Mouse (Mus musculus): ENCODE data around the gene Eps15l1.

The Eps15l1 gene

GRCm38 (mm10) chr8:72350727-72351126, 70.5 kb downstream of the Eps15l1 start:
- DNase-seq (ENCODE audit: low spot score in 2 of 2) = no peak

DNA sequence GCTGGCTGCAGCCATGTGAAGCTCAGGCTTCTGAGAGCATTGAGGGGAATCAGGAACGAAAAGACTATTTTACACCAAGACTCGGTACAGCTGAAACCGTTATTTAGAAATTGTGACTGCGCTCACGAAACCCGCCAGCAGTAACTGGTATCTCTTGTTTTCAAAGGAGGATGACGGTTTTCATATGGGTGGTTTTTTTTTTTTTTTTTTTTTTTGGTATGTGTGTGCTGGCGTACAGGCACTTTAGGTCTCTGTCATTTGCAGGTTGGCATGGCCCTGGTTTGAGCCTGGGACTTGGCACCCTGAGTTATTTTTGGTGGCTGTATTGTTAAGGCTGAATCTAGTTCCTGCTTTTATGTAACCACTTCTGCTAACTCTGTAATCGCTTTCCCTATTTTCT, 71.4 kb downstream of the Eps15l1 start:
- DNase-seq (ENCODE audit: low spot score in 2 of 2) = no peak

- DNase-seq (ENCODE audit: low spot score in 2 of 2) = no peak
Measured at GRCm38 (mm10) chr8:72348956-72349355, 72.3 kb downstream of the Eps15l1 start.

GRCm38 (mm10) chr8:72348114-72348513, 73.1 kb downstream of the Eps15l1 start:
- DNase-seq (ENCODE audit: low spot score in 2 of 2) = no peak

DNA sequence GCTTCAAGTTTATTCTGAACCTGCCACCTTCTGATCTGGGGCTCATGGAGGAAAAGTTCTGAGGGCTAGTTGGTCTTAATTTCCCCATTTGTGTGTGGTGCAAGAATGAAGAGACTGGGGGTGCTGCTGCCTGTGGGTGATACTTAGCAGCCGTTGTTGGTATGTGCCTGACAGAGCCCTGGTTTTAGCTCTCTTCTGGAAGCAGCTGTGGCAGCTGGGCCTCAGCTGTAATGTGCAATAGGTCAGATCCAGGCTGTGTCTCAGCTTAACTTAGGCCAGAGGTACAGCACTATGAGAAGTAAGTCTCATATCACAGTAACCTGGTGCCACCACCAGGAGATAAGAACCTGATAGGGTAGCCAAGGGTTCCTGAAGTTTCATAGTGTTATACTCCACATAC, 73.7 kb downstream of the Eps15l1 start:
- DNase-seq (ENCODE audit: low spot score in 2 of 2) = no peak

- DNase-seq (ENCODE audit: low spot score in 2 of 2) = no peak
Measured at GRCm38 (mm10) chr8:72343725-72344124, 77.5 kb downstream of the Eps15l1 start.

- DNase-seq (ENCODE audit: low spot score in 2 of 2) = no peak
Measured at GRCm38 (mm10) chr8:72342556-72343300, 78.5 kb downstream of the Eps15l1 start.

DNA sequence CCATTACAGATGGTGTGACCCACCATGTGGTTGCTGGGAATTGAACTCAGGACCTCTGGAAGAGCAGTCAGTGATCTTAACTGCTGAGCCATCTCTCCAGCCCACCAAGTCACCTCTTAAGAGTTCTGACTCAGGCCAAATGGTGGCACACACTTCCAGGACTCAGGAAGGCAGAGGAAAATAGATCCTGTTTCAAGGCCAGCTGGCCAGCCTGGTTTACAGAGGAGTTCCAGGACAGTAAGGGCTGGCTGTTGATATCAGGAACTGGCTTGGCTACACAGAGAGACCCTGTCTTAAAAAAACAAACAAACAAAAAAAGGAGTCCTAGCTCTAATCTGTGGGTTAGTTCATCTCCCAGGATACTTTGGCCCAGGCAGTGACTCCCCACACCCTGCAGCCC, 84.2 kb downstream of the Eps15l1 start:
- DNase-seq (ENCODE audit: low spot score in 2 of 2) = no peak

DNA sequence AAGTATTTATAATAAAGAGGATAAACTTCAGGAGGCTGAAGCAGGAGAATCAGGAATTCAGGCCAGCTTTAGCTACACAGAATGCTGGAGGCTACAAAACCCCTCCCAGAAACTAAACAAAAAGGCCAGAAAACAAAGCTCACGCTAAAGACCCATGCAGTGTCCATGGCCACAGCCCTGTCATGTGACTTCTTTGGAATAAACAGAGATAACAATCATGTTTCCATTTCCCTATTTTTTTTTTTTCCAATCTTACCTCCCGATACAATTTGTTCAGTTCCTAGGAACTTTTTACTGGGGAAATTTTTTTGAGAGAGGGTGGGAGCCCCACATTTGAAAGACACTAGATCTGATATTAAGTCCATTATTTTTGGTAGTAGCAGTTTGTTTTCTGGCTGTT, 85.0 kb downstream of the Eps15l1 start:
- no peak for DNase-seq (ENCODE audit: low spot score in 2 of 2)

DNA sequence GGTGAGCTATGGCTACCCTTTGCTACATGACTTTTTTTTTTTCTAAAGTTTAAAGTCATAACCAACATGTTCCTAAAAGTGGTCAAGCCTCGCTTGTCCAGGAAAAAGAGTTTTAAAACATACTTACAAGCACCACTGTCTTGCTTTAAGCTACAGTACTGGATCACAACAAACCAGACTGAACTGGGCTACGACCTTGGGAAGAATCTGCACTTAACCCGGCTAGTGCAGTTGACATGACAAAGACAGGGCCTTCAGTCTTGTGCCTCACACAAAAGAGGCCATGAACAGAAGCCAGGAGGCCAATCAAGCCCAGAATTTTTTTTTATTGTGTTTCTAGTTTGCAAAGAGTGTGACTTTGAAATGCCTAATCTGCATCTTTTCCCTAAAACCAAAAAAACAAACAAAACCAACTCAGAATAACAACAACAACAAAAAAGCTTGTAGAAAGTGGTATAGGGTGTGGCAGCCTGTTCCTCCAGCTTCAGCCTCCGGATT, 87.1 kb downstream of the Eps15l1 start:
- no peak for DNase-seq (ENCODE audit: low spot score in 2 of 2)

DNA sequence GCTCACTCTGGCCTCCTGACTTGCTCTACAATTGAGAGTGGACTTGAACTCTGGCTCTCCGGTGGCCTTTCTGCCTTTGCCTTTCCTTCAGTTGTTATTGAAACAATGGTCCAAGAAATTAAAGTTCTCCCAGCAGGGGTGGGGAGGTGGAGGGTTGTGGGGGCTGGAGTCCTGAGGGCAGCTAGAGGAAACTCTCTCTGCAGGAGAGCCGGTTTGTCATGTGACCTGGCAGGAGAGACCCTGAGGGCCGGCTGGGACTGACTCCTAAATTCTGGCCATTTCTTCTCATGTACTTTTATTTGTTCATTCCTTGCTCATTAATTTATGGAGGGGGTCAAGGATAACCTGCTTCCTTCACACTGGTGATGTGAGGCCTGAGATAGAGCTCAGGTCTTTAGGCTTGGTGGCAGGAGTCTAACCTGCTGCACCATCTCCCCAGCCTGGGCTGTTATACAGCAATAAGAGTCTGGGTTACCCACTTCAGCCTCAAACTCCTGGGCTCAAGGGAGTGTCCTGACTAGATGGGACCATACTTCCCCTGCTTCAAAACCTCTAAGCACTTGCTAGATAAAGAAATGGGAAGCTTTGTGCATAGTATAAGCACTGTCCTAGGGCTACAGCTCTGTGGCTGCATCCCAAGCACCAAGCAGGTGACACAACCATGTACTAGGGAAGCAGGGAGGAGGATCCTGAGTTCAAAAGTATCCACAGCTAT, 87.7 kb downstream of the Eps15l1 start:
- no peak for DNase-seq (ENCODE audit: low spot score in 2 of 2)

DNA sequence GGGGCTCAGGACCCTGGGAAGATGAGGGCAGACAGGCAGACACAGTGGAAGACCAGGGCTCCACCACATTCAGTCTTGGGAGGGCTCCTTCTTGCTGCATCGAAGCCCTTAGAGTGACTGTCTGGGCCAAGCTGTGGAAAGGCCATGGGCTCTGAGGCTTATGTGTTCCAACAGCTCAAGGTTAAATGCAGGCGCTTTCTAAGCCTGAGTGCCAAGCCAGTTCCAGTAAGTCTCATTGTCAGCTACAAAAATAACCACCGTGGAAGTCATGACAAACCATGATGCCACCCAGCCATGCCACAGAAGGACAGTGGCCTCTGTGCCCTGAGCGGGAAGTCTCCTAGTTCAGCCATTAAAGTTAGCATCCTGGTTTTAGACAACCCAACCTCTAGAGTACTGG, 89.6 kb downstream of the Eps15l1 start:
- DNase-seq (ENCODE audit: low spot score in 2 of 2) = no peak

GRCm38 (mm10) chr8:72330806-72331516, 90.3 kb downstream of the Eps15l1 start:
- no peak for DNase-seq (ENCODE audit: low spot score in 2 of 2)

GRCm38 (mm10) chr8:72329116-72329515, 92.1 kb downstream of the Eps15l1 start:
- DNase-seq (ENCODE audit: low spot score in 2 of 2) = no peak

- DNase-seq (ENCODE audit: low spot score in 2 of 2) = no peak
Measured at GRCm38 (mm10) chr8:72324708-72325107, 96.6 kb downstream of the Eps15l1 start.

DNA sequence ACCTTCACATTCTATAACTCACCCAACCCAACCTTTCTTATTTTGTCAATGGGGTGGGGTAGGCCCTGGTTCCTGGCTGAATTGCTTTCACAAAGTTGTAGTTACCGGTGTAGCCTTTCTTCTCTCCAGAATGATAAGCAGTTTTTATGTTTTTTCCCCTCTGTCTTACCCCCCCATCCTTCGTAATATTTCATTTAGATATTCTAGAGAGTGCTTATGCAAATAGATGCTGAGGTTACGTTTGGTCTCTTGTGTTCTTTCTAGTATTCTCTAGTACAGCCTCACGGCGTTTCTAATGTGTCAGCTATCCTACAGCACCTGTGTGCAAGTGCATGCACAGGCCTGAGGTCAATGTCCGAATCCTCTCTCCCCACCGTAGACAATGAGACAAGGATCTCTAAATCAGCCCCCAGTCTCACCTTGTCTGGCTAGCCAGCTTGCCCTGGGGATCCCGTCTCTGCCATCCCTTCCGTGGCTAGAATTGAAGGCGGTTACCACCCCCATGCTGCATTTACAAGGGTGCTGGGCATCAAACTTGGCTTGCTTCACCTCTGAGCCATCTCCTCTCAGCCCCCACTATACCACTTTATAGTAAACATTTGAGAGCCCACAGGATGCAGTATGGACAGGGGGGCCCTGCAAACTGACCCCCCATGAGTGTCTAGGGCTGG, 97.1 kb downstream of the Eps15l1 start:
- no peak for DNase-seq (ENCODE audit: low spot score in 2 of 2)

GRCm38 (mm10) chr8:72323131-72323725, 98.0 kb downstream of the Eps15l1 start:
- DNase-seq (ENCODE audit: low spot score in 2 of 2) = no peak

- no peak for DNase-seq (ENCODE audit: low spot score in 2 of 2)
Measured at GRCm38 (mm10) chr8:72322471-72322889, 98.8 kb downstream of the Eps15l1 start.

GRCm38 (mm10) chr8:72321635-72322441, 99.4 kb downstream of the Eps15l1 start:
- DNase-seq (ENCODE audit: low spot score in 2 of 2) = no peak

DNA sequence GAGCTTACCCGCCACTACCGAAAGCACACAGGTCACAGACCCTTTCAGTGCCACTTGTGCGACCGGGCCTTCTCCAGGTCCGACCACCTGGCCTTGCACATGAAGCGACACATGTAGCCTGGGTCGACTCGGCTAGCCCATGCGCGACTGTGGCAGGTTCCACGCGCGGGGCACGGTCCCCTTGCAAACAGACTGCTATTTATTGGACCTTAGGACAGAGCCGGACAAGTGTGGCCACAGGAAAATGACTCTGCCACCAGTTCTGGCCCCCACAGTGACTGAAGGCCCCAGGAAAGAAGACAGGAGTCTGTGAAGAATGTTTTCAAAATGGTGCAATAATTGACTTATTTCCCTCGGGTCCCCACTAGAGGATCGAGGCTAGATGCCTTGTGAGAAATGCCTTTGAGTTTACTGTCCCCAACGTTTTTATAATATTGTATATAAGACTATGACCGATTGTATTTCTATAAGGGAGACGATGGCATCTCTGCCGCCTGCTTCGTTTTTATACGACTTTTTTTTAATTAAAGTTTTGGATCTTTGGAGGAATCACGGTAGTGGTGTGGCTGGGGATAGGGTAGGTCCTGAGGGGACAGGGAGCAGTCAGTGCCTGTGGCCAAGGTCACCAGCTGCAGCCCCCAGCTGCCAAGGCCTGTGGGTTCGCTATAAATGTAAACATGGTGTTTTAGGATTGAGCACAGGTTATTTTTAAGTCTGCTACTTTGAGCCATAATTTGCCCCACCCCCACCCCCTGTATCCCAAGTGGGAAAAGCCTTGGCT, 100.3 kb downstream of the Eps15l1 start:
- no peak for DNase-seq (ENCODE audit: low spot score in 2 of 2)
